Mouse (Mus musculus): ENCODE results near the gene Rgs12. TPM values are rescaled to one million over a fixed set of nuclear protein-coding genes. Genes with fewer than 3 reads are reported as not detected.

Rgs12 gene
- total RNA-seq, 1 experiment: 17.0 TPM

GRCm38 (mm10) chr5:34904412-34904811, 44.8 kb upstream of the Rgs12 start:
- peaks cover 24% of the 10 kb centered on the region for H3K36me3 ChIP-seq (ENCODE audit: control insufficient read depth, insufficient read depth, low read length, poor library complexity, severe bottlenecking)

GRCm38 (mm10) chr5:34907230-34907629, 42.0 kb upstream of the Rgs12 start:
- in situ Hi-C loops (cut with MboI; ENCODE audit: low sequenced_read_pairs in 2 of 2, unreplicated experiment in 2 of 2): no loop called here
- Histone ChIP-seq H3K9me3 (ENCODE audit: control insufficient read depth, insufficient read depth, low read depth, low read length) (no peaks in the 10 kb centered on the region), H3K4me3 (ENCODE audit: insufficient read depth in 1 of 2, low read depth in 1 of 2, low read length in 2 of 2, poor library complexity in 1 of 2, severe bottlenecking in 1 of 2) (no peak overlapping the region), H3K9ac (ENCODE audit: insufficient read depth, low read depth, low read length, poor library complexity, severe bottlenecking) (no peak overlapping the region), H3K36me3 (ENCODE audit: control insufficient read depth, insufficient read depth, low read length, poor library complexity, severe bottlenecking) (peaks cover 18% of the 10 kb centered on the region; the same call in 1 of the 2 replicates), H3K27ac (ENCODE audit: insufficient read depth, low read depth, low read length, poor library complexity, severe bottlenecking) (no peak overlapping the region), H3K4me1 (ENCODE audit: control insufficient read depth in 2 of 2, insufficient read depth in 2 of 2, low read length in 2 of 2, poor library complexity in 1 of 2) (peaks cover 1 to 8% of the 10 kb centered on the region in 2 experiments; a peak in 1 of 4 replicates)
- TF ChIP-seq ZNF384 (IDR thresholded peaks at IDR 0.05; ENCODE audit: low read depth, low read length) (no peak), HCFC1 (IDR thresholded peaks at IDR 0.05; ENCODE audit: borderline replicate concordance, insufficient read depth, low read length) (no peak)
- no peak for DNase-seq (ENCODE audit: low read depth, low spot score)

More at GRCm38 (mm10) chr5:34904412-34904811, 44.8 kb upstream of the Rgs12 start:
- H3K4me1 ChIP-seq (ENCODE audit: control insufficient read depth in 2 of 2, insufficient read depth in 2 of 2, low read length in 2 of 2, poor library complexity in 1 of 2): peaks cover 1 to 8% of the 10 kb centered on the region in 2 experiments; a peak in 1 of 4 replicates
- in situ Hi-C loops (cut with MboI; ENCODE audit: low sequenced_read_pairs in 2 of 2, unreplicated experiment in 2 of 2): no loop called here
- H3K9ac ChIP-seq (ENCODE audit: insufficient read depth, low read depth, low read length, poor library complexity, severe bottlenecking): no peak overlapping the region
- H3K4me3 ChIP-seq (ENCODE audit: insufficient read depth in 1 of 2, low read depth in 1 of 2, low read length in 2 of 2, poor library complexity in 1 of 2, severe bottlenecking in 1 of 2): no peak overlapping the region
- no peaks in the 10 kb centered on the region for H3K9me3 ChIP-seq (ENCODE audit: control insufficient read depth, insufficient read depth, low read depth, low read length)
- DNase-seq (ENCODE audit: low read depth, low spot score): no peak
- no peak overlapping the region for H3K27ac ChIP-seq (ENCODE audit: insufficient read depth, low read depth, low read length, poor library complexity, severe bottlenecking)
- TF ChIP-seq ZC3H11A (IDR thresholded peaks at IDR 0.05; ENCODE audit: borderline replicate concordance, low read depth, low read length) (no peak), HCFC1 (IDR thresholded peaks at IDR 0.05; ENCODE audit: borderline replicate concordance, insufficient read depth, low read length) (no peak)

DNA sequence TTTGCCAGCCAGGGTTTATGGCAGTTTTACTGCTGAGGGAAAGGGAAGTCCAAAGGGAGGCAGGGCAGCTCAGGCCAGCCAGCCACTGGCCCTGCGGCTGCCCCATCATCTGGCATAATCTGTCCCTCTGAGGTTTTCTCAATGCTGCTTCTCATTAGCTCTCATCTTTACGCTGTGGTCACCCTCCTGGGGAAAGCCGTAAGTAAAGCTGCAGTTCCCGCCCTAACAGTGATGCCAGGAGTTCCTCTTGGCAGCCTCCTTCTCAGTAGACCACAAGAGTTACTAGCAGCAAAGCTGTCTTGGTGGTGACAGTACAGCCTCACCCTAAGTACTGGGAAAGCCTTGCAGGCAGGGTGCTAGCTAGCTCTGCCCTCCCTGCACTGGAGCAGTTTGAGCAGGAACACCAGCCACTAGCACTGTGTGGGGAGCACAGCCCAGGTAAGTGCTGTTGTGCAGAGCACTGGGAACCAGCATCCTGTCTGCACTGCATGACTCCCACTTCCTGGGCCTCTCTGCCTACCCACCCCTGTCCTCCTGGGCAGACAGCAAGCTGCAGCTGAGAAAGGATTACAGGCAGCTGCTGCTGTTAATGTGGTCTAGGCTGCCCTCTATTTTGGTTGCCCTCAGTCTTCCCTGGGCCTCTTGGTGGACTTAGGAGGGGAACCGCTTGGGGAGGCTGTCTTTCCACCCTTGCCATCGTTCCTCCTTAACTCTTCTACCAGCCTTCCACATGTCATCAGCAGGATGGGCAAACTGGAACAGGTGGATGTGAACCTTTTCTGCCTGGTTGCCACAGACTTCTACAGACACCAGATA, 41.1 kb upstream of the Rgs12 start, which contains the start of gene Msantd1:
Msantd1 (plus strand) TSS at position 103 of the 816 bp plus-strand sequence.
- DNase-seq (ENCODE audit: low read depth, low spot score): no peak
- peaks cover 15% of the 10 kb centered on the region; the same call in 1 of the 2 replicates for H3K36me3 ChIP-seq (ENCODE audit: control insufficient read depth, insufficient read depth, low read length, poor library complexity, severe bottlenecking)
- no peak within 1 kb of the TSS for H3K9ac ChIP-seq (ENCODE audit: insufficient read depth, low read depth, low read length, poor library complexity, severe bottlenecking)
- peaks cover 0 to 8% of the 10 kb centered on the region in 2 experiments; a peak in 1 of 4 replicates for H3K4me1 ChIP-seq (ENCODE audit: control insufficient read depth in 2 of 2, insufficient read depth in 2 of 2, low read length in 2 of 2, poor library complexity in 1 of 2)
- no peak within 1 kb of the TSS for H3K27ac ChIP-seq (ENCODE audit: insufficient read depth, low read depth, low read length, poor library complexity, severe bottlenecking)
- TF ChIP-seq ZNF384 (IDR thresholded peaks at IDR 0.05; ENCODE audit: low read depth, low read length): no peak
- TF ChIP-seq HCFC1 (IDR thresholded peaks at IDR 0.05; ENCODE audit: borderline replicate concordance, insufficient read depth, low read length): no peak
- TF ChIP-seq CHD2 (IDR thresholded peaks at IDR 0.05; ENCODE audit: low read depth, low read length): no peak
- TF ChIP-seq ZC3H11A (IDR thresholded peaks at IDR 0.05; ENCODE audit: borderline replicate concordance, low read depth, low read length): no peak
- TF ChIP-seq MAFK (IDR thresholded peaks at IDR 0.05; ENCODE audit: insufficient read depth, low read depth, low read length): no peak
- no peaks in the 10 kb centered on the region for H3K9me3 ChIP-seq (ENCODE audit: control insufficient read depth, insufficient read depth, low read depth, low read length)
- no peak within 1 kb of the TSS for H3K4me3 ChIP-seq (ENCODE audit: insufficient read depth in 1 of 2, low read depth in 1 of 2, low read length in 2 of 2, poor library complexity in 1 of 2, severe bottlenecking in 1 of 2)
- in situ Hi-C loops (cut with MboI; ENCODE audit: low sequenced_read_pairs in 2 of 2, unreplicated experiment in 2 of 2): no loop called here

- H3K9me3 ChIP-seq (ENCODE audit: control insufficient read depth, insufficient read depth, low read depth, low read length): no peaks in the 10 kb centered on the region
- no peak overlapping the region for H3K27ac ChIP-seq (ENCODE audit: insufficient read depth, low read depth, low read length, poor library complexity, severe bottlenecking)
- no peak for TF ChIP-seq CHD2 (IDR thresholded peaks at IDR 0.05; ENCODE audit: low read depth, low read length)
- no peak for TF ChIP-seq MAFK (IDR thresholded peaks at IDR 0.05; ENCODE audit: insufficient read depth, low read depth, low read length)
- no peak for TF ChIP-seq HCFC1 (IDR thresholded peaks at IDR 0.05; ENCODE audit: borderline replicate concordance, insufficient read depth, low read length)
- TF ChIP-seq ZNF384 (IDR thresholded peaks at IDR 0.05; ENCODE audit: low read depth, low read length): no peak
- TF ChIP-seq ZC3H11A (IDR thresholded peaks at IDR 0.05; ENCODE audit: borderline replicate concordance, low read depth, low read length): no peak
- H3K36me3 ChIP-seq (ENCODE audit: control insufficient read depth, insufficient read depth, low read length, poor library complexity, severe bottlenecking): peaks cover 15% of the 10 kb centered on the region; the same call in 1 of the 2 replicates
- no peak for DNase-seq (ENCODE audit: low read depth, low spot score)
- H3K4me3 ChIP-seq (ENCODE audit: insufficient read depth in 1 of 2, low read depth in 1 of 2, low read length in 2 of 2, poor library complexity in 1 of 2, severe bottlenecking in 1 of 2): no peak overlapping the region
- no peak overlapping the region for H3K9ac ChIP-seq (ENCODE audit: insufficient read depth, low read depth, low read length, poor library complexity, severe bottlenecking)
- in situ Hi-C loops (cut with MboI; ENCODE audit: low sequenced_read_pairs in 2 of 2, unreplicated experiment in 2 of 2): no loop called here
- peaks cover 0 to 8% of the 10 kb centered on the region in 2 experiments; a peak in 1 of 4 replicates for H3K4me1 ChIP-seq (ENCODE audit: control insufficient read depth in 2 of 2, insufficient read depth in 2 of 2, low read length in 2 of 2, poor library complexity in 1 of 2)
Observed at GRCm38 (mm10) chr5:34908726-34909633, 40.3 kb upstream of the Rgs12 start.
